Mouse (Mus musculus) G1E (cell line): Measurements from ENCODE around the gene Jam3.

Experiments
- CTCF ChIP-seq: IDR thresholded peaks from 2 replicates; pipeline ENCODE4 v1.5.1; 2012; ENCODE audit warnings: low read depth, low read length, inconsistent platforms, mixed read lengths
- GATA1 ChIP-seq: IDR thresholded peaks from 2 replicates; pipeline ENCODE4 v1.6.1; 2012; ENCODE audit warnings: borderline replicate concordance, low read length, inconsistent platforms, mixed read lengths
- TAL1 ChIP-seq: conservative IDR thresholded peaks from 2 replicates; pipeline ENCODE4 v1.6.1; 2012; ENCODE audit warnings: low read depth, low read length, inconsistent platforms, mixed read lengths

GRCm38 (mm10) chr9:27108451-27108850 is 46.8 kb downstream of the Jam3 start:
- no peak for TF ChIP-seq CTCF
- no peak for TF ChIP-seq TAL1
- no peak for TF ChIP-seq GATA1
